Mouse (Mus musculus): Measurements from ENCODE around the gene Wwox. TPM values are rescaled to one million over a fixed set of nuclear protein-coding genes. Genes with fewer than 3 reads are reported as not detected.

The Wwox gene
- total and polyA plus RNA-seq, 3 experiments: 7.8 to 11.5 (median 9.1) TPM

GRCm38 (mm10) chr8:114561191-114561590 lies 121.7 kb downstream of the Wwox start:
- no peaks in the 10 kb centered on the region for H3K79me2 ChIP-seq (replicated peaks; ENCODE audit: control insufficient read depth, extremely low read depth, insufficient read depth, poor library complexity, severe bottlenecking)
- dilution Hi-C loops (cut with MboI; ENCODE audit: extremely low pct_ligation_motif_present, extremely low pct_unique_long_range_greater_than_20kb, low sequenced_read_pairs) (no loop called here), in situ Hi-C loops (cut with MboI; ENCODE audit: low pct_ligation_motif_present, low pct_unique_long_range_greater_than_20kb, low sequenced_read_pairs) (no loop called here)
- H3K4me1 ChIP-seq (ENCODE audit: control insufficient read depth in 1 of 2, insufficient read depth in 2 of 2): peaks cover 0 to 4% of the 10 kb centered on the region in 2 experiments; a peak in 1 of 4 replicates
- no peak for DNase-seq (ENCODE audit: extremely low read depth)
- H3K4me2 ChIP-seq (ENCODE audit: insufficient read depth, low read depth, poor library complexity, severe bottlenecking): no peak overlapping the region
- no peak for TF ChIP-seq POLR2A (IDR thresholded peaks at IDR 0.05; ENCODE audit: low read depth, low read length)
- no peak for TF ChIP-seq USF2 (conservative IDR thresholded peaks at IDR 0.05; ENCODE audit: low read depth, low read length)
- no peak for TF ChIP-seq POLR2AphosphoS2 (IDR thresholded peaks at IDR 0.05; ENCODE audit: low read depth, low read length)
- no peak for TF ChIP-seq ZMIZ1 (IDR thresholded peaks at IDR 0.05; ENCODE audit: low read depth, low read length)
- no peak for TF ChIP-seq MXI1 (IDR thresholded peaks at IDR 0.05; ENCODE audit: low read depth, low read length)
- no peak for TF ChIP-seq EP300 (IDR thresholded peaks at IDR 0.05; ENCODE audit: low read length)
- TF ChIP-seq SIN3A (IDR thresholded peaks at IDR 0.05; ENCODE audit: low read length): no peak
- no peak for TF ChIP-seq ELF1 (IDR thresholded peaks at IDR 0.05; ENCODE audit: low read depth, low read length)
- no peak for TF ChIP-seq PAX5 (IDR thresholded peaks at IDR 0.05; ENCODE audit: low read length)
- TF ChIP-seq UBTF (IDR thresholded peaks at IDR 0.05; ENCODE audit: low read depth, low read length): no peak
- TF ChIP-seq RCOR1 (conservative IDR thresholded peaks at IDR 0.05; ENCODE audit: low read depth, low read length): no peak
- TF ChIP-seq MAZ (IDR thresholded peaks at IDR 0.05; ENCODE audit: low read depth, low read length): no peak
- TF ChIP-seq IRF4 (IDR thresholded peaks at IDR 0.05; ENCODE audit: low read depth, low read length): no peak
- TF ChIP-seq E2F4 (IDR thresholded peaks at IDR 0.05; ENCODE audit: insufficient replicate concordance, low read depth, low read length): no peak
- TF ChIP-seq KAT2A (IDR thresholded peaks at IDR 0.05; ENCODE audit: insufficient replicate concordance, low read length): no peak
- H3K27me3 ChIP-seq (replicated peaks): no peaks in the 10 kb centered on the region
- no peak overlapping the region for H3K9ac ChIP-seq (ENCODE audit: insufficient read depth, low read depth)
- H3K4me3 ChIP-seq (replicated peaks in 1 of 3; ENCODE audit: low read depth in 2 of 3, low read length in 2 of 3, poor library complexity in 1 of 3): no peak overlapping the region
- no peaks in the 10 kb centered on the region for H3K9me3 ChIP-seq (replicated peaks; ENCODE audit: low read length)
- H3K36me3 ChIP-seq (replicated peaks in 1 of 2; ENCODE audit: control insufficient read depth in 1 of 2, insufficient read depth in 1 of 2, low read length in 1 of 2): peaks cover 0 to 13% of the 10 kb centered on the region in 2 experiments
- H3K27ac ChIP-seq (ENCODE audit: insufficient read depth, low read depth): no peak overlapping the region

GRCm38 (mm10) chr8:114562486-114562885 lies 123.0 kb downstream of the Wwox start:
- H3K79me2 ChIP-seq (replicated peaks; ENCODE audit: control insufficient read depth, extremely low read depth, insufficient read depth, poor library complexity, severe bottlenecking): no peaks in the 10 kb centered on the region
- H3K4me3 ChIP-seq (replicated peaks in 1 of 3; ENCODE audit: low read depth in 2 of 3, low read length in 2 of 3, poor library complexity in 1 of 3): no peak overlapping the region
- H3K9me3 ChIP-seq (replicated peaks; ENCODE audit: low read length): no peaks in the 10 kb centered on the region
- in situ Hi-C loops (cut with MboI; ENCODE audit: low pct_ligation_motif_present, low pct_unique_long_range_greater_than_20kb, low sequenced_read_pairs): no loop called here
- DNase-seq (ENCODE audit: extremely low read depth): no peak
- H3K4me2 ChIP-seq (ENCODE audit: insufficient read depth, low read depth, poor library complexity, severe bottlenecking): no peak overlapping the region
- H3K36me3 ChIP-seq (replicated peaks in 1 of 2; ENCODE audit: control insufficient read depth in 1 of 2, insufficient read depth in 1 of 2, low read length in 1 of 2): peaks cover 0 to 13% of the 10 kb centered on the region in 2 experiments
- peaks cover 0 to 4% of the 10 kb centered on the region in 2 experiments; a peak in 1 of 4 replicates for H3K4me1 ChIP-seq (ENCODE audit: control insufficient read depth in 1 of 2, insufficient read depth in 2 of 2)
- TF ChIP-seq UBTF (IDR thresholded peaks at IDR 0.05; ENCODE audit: low read depth, low read length) (no peak), RCOR1 (conservative IDR thresholded peaks at IDR 0.05; ENCODE audit: low read depth, low read length) (no peak), NRF1 (IDR thresholded peaks at IDR 0.05; ENCODE audit: low read depth, low read length) (no peak), GABPA (IDR thresholded peaks at IDR 0.05; ENCODE audit: insufficient replicate concordance, low read depth, low read length) (no peak), ETS1 (conservative IDR thresholded peaks at IDR 0.05; ENCODE audit: low read depth, low read length) (no peak), NELFE (IDR thresholded peaks at IDR 0.05; ENCODE audit: low read depth, low read length) (no peak), ZC3H11A (IDR thresholded peaks at IDR 0.05; ENCODE audit: low read depth, low read length) (no peak)
- H3K27me3 ChIP-seq (replicated peaks): no peaks in the 10 kb centered on the region
- H3K27ac ChIP-seq (ENCODE audit: insufficient read depth, low read depth): no peak overlapping the region
- dilution Hi-C loops (cut with MboI; ENCODE audit: extremely low pct_ligation_motif_present, extremely low pct_unique_long_range_greater_than_20kb, low sequenced_read_pairs): no loop called here
- H3K9ac ChIP-seq (ENCODE audit: insufficient read depth, low read depth): no peak overlapping the region
